Mouse (Mus musculus): ENCODE measurements around the gene Klk6. TPM values are rescaled to one million over a fixed set of nuclear protein-coding genes. Genes with fewer than 3 reads are reported as not detected.

The Klk6 gene
- polyA plus RNA-seq (2014; fragmentation: Illumina TruSeq; extraction: RNeasy Lipid Tissue Mini Kit (QIAGEN cat#74804); ENCODE audit: low read depth, low replicate concordance), result not detected

GRCm38 (mm10) chr7:43824199-43824598 lies at the start of gene Klk6:
Gene Klk6 (plus strand): TSS chr7:43824499.

GRCm38 (mm10) chr7:43780746-43781145 lies 43.6 kb upstream of the Klk6 start, which contains the start of gene Klk10:
Gene Klk10 (plus strand): TSS chr7:43781035.

GRCm38 (mm10) chr7:43791591-43791990 lies 32.7 kb upstream of the Klk6 start, which contains the start of gene Klk9:
Gene Klk9 (plus strand): TSS chr7:43791891.

GRCm38 (mm10) chr7:43797333-43797769 lies 26.9 kb upstream of the Klk6 start, which contains the start of gene Klk8:
Gene Klk8 (plus strand): TSS chr7:43797577.

GRCm38 (mm10) chr7:43810994-43811393 lies 13.3 kb upstream of the Klk6 start, which contains the start of gene Klk7:
Gene Klk7 (plus strand): TSS chr7:43811294.

GRCm38 (mm10) chr7:43841701-43842100 lies 17.4 kb downstream of the Klk6 start, which contains the start of gene Klk5:
Gene Klk5 (plus strand): TSS chr7:43841971.

GRCm38 (mm10) chr7:43880912-43881311 lies 56.6 kb downstream of the Klk6 start, which contains the start of gene Klk4:
Gene Klk4 (plus strand): TSS chr7:43881160.

Other genes starting within 250 kb of the Klk6 start
- gene Zfp719, start 244.9 kb upstream of the Klk6 start, polyA plus RNA-seq (2014; fragmentation: Illumina TruSeq; extraction: RNeasy Lipid Tissue Mini Kit (QIAGEN cat#74804); ENCODE audit: low read depth, low replicate concordance), result 13.8 TPM
- gene Zfp819, start 217.3 kb upstream of the Klk6 start, polyA plus RNA-seq (2014; fragmentation: Illumina TruSeq; extraction: RNeasy Lipid Tissue Mini Kit (QIAGEN cat#74804); ENCODE audit: low read depth, low replicate concordance), result not detected
- gene Ceacam18, start 189.8 kb upstream of the Klk6 start, polyA plus RNA-seq (2014; fragmentation: Illumina TruSeq; extraction: RNeasy Lipid Tissue Mini Kit (QIAGEN cat#74804); ENCODE audit: low read depth, low replicate concordance), result not detected
- 0.32 TPM for gene Siglece, start 164.3 kb upstream of the Klk6 start, polyA plus RNA-seq (2014; fragmentation: Illumina TruSeq; extraction: RNeasy Lipid Tissue Mini Kit (QIAGEN cat#74804); ENCODE audit: low read depth, low replicate concordance)
- 1.4 TPM for gene Ctu1, start 152.5 kb upstream of the Klk6 start, polyA plus RNA-seq (2014; fragmentation: Illumina TruSeq; extraction: RNeasy Lipid Tissue Mini Kit (QIAGEN cat#74804); ENCODE audit: low read depth, low replicate concordance)
- gene Klk14, start 134.1 kb upstream of the Klk6 start, polyA plus RNA-seq (2014; fragmentation: Illumina TruSeq; extraction: RNeasy Lipid Tissue Mini Kit (QIAGEN cat#74804); ENCODE audit: low read depth, low replicate concordance), result not detected
- gene Klk13, start 111.9 kb upstream of the Klk6 start, polyA plus RNA-seq (2014; fragmentation: Illumina TruSeq; extraction: RNeasy Lipid Tissue Mini Kit (QIAGEN cat#74804); ENCODE audit: low read depth, low replicate concordance), result not detected
- gene Klk12, start 55.6 kb upstream of the Klk6 start, polyA plus RNA-seq (2014; fragmentation: Illumina TruSeq; extraction: RNeasy Lipid Tissue Mini Kit (QIAGEN cat#74804); ENCODE audit: low read depth, low replicate concordance), result not detected
- not detected for gene Klk11, start 49.9 kb upstream of the Klk6 start, polyA plus RNA-seq (2014; fragmentation: Illumina TruSeq; extraction: RNeasy Lipid Tissue Mini Kit (QIAGEN cat#74804); ENCODE audit: low read depth, low replicate concordance)
- gene Klk10, start 43.5 kb upstream of the Klk6 start, polyA plus RNA-seq (2014; fragmentation: Illumina TruSeq; extraction: RNeasy Lipid Tissue Mini Kit (QIAGEN cat#74804); ENCODE audit: low read depth, low replicate concordance), result not detected
- not detected for gene Klk9, start 32.6 kb upstream of the Klk6 start, polyA plus RNA-seq (2014; fragmentation: Illumina TruSeq; extraction: RNeasy Lipid Tissue Mini Kit (QIAGEN cat#74804); ENCODE audit: low read depth, low replicate concordance)
- gene Klk8, start 26.9 kb upstream of the Klk6 start, polyA plus RNA-seq (2014; fragmentation: Illumina TruSeq; extraction: RNeasy Lipid Tissue Mini Kit (QIAGEN cat#74804); ENCODE audit: low read depth, low replicate concordance), result not detected
- gene Klk7, start 13.2 kb upstream of the Klk6 start, polyA plus RNA-seq (2014; fragmentation: Illumina TruSeq; extraction: RNeasy Lipid Tissue Mini Kit (QIAGEN cat#74804); ENCODE audit: low read depth, low replicate concordance), result not detected
- not detected for gene Klk5, start 17.5 kb downstream of the Klk6 start, polyA plus RNA-seq (2014; fragmentation: Illumina TruSeq; extraction: RNeasy Lipid Tissue Mini Kit (QIAGEN cat#74804); ENCODE audit: low read depth, low replicate concordance)
- gene Klk4, start 56.7 kb downstream of the Klk6 start, polyA plus RNA-seq (2014; fragmentation: Illumina TruSeq; extraction: RNeasy Lipid Tissue Mini Kit (QIAGEN cat#74804); ENCODE audit: low read depth, low replicate concordance), result not detected
- not detected for gene Klk15, start 109.2 kb downstream of the Klk6 start, polyA plus RNA-seq (2014; fragmentation: Illumina TruSeq; extraction: RNeasy Lipid Tissue Mini Kit (QIAGEN cat#74804); ENCODE audit: low read depth, low replicate concordance)
- 0.57 TPM for gene Klk1b8, start 126.2 kb downstream of the Klk6 start, polyA plus RNA-seq (2014; fragmentation: Illumina TruSeq; extraction: RNeasy Lipid Tissue Mini Kit (QIAGEN cat#74804); ENCODE audit: low read depth, low replicate concordance)
- not detected for gene Klk1b1, start 142.3 kb downstream of the Klk6 start, polyA plus RNA-seq (2014; fragmentation: Illumina TruSeq; extraction: RNeasy Lipid Tissue Mini Kit (QIAGEN cat#74804); ENCODE audit: low read depth, low replicate concordance)
- 0.97 TPM for gene Klk1b9, start 151.6 kb downstream of the Klk6 start, polyA plus RNA-seq (2014; fragmentation: Illumina TruSeq; extraction: RNeasy Lipid Tissue Mini Kit (QIAGEN cat#74804); ENCODE audit: low read depth, low replicate concordance)
- not detected for gene Klk1b11, start 171.4 kb downstream of the Klk6 start, polyA plus RNA-seq (2014; fragmentation: Illumina TruSeq; extraction: RNeasy Lipid Tissue Mini Kit (QIAGEN cat#74804); ENCODE audit: low read depth, low replicate concordance)
- not detected for gene Klk1b26, start 187.7 kb downstream of the Klk6 start, polyA plus RNA-seq (2014; fragmentation: Illumina TruSeq; extraction: RNeasy Lipid Tissue Mini Kit (QIAGEN cat#74804); ENCODE audit: low read depth, low replicate concordance)
- 0.93 TPM for gene Klk1b27, start 227.8 kb downstream of the Klk6 start, polyA plus RNA-seq (2014; fragmentation: Illumina TruSeq; extraction: RNeasy Lipid Tissue Mini Kit (QIAGEN cat#74804); ENCODE audit: low read depth, low replicate concordance)

All from kidney, adult 10 weeks (tissue).